ENCODE assay signal across 1 mouse cellular context in genomic region chr3:96692506-96692905, GRCm38 (mm10).
TF ChIP-seq lines count a peak whose summit lies in the region.

No protein-coding gene starts in this region.

TF ChIP-seq in CH12.LX, 34 proteins besides CTCF, POLR2A, EP300 and RAD21 (continued from another document):
- TF ChIP-seq USF1 (IDR thresholded peaks at IDR 0.05; ENCODE audit: low read depth, low read length) (no peak), E2F4 (IDR thresholded peaks at IDR 0.05; ENCODE audit: insufficient replicate concordance, low read depth, low read length) (no peak), ETS1 (conservative IDR thresholded peaks at IDR 0.05; ENCODE audit: low read depth, low read length) (no peak), MXI1 (IDR thresholded peaks at IDR 0.05; ENCODE audit: low read depth, low read length) (no peak), TCF12 (IDR thresholded peaks at IDR 0.05; ENCODE audit: low read depth, low read length) (no peak), NELFE (IDR thresholded peaks at IDR 0.05; ENCODE audit: low read depth, low read length) (no peak), ZNF384 (IDR thresholded peaks at IDR 0.05; ENCODE audit: low read depth, low read length) (no peak), JUND (conservative IDR thresholded peaks at IDR 0.05; ENCODE audit: low read depth, low read length) (no peak), UBTF (IDR thresholded peaks at IDR 0.05; ENCODE audit: low read depth, low read length) (no peak), SMC3 (IDR thresholded peaks at IDR 0.05; ENCODE audit: low read depth, low read length) (peak; percentile 75), MAX (IDR thresholded peaks at IDR 0.05; ENCODE audit: low read length) (no peak), BHLHE40 (IDR thresholded peaks at IDR 0.05; ENCODE audit: low read depth, low read length) (no peak), KAT2A (IDR thresholded peaks at IDR 0.05; ENCODE audit: insufficient replicate concordance, low read length) (no peak), ZC3H11A (IDR thresholded peaks at IDR 0.05; ENCODE audit: low read depth, low read length) (no peak)
TF ChIP-seq in CH12.LX: peak in this region for 2.
